Mouse (Mus musculus): Measurements from ENCODE around the gene Zdhhc5. TPM values are rescaled to one million over a fixed set of nuclear protein-coding genes. Genes with fewer than 3 reads are reported as not detected.

The Zdhhc5 gene
- total and polyA plus RNA-seq, 2 experiments from 2014 or later, result 13.1 to 27.5 TPM

DNA sequence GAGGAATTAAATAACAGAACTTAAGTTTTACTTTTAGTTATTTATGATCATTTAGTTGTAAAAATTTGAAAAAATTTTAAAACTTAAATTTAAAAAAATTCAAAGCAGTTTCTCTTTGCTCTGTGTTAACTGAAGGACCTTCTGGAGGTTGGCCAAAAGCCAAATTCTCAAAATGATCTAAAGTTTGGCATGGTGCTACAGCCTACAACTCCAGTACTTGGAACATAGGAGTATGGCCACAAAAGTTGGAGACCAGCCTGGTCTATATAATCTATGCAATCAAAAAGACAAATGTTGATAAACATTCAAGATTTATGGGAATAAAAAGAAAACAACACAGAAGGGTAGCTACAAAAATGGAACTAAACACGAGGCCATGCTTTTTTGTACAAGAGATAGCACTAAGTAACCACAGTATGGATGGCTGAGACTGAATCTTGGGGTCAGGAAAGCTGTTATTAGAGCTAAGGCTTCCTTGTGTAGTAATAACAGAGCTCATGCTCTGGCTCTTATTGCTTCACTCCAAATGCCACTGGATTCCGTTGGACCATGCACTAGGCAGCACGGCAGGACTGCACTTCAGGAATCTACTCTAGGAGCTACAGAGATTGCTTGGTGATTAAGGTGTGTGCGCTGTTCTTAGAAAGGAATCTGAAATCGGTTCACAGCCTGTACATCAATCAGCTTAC, 19.8 kb downstream of the Zdhhc5 start:
- Histone ChIP-seq H3K9ac (no peak overlapping the region), H3K36me3 (ENCODE audit: insufficient read depth) (peaks cover 46% of the 10 kb centered on the region), H3K27ac (ENCODE audit: low read depth, low read length) (no peak overlapping the region), H3K4me1 (ENCODE audit: insufficient read depth) (no peaks in the 10 kb centered on the region), H3K4me3 (ENCODE audit: low read depth, low read length) (no peak overlapping the region), H3K4me2 (ENCODE audit: low read depth) (no peak overlapping the region), H3K9me3 (ENCODE audit: low read length) (no peaks in the 10 kb centered on the region), H3K27me3 (ENCODE audit: insufficient read depth, low read length) (no peaks in the 10 kb centered on the region)
- DNase-seq, result no peak
- TF ChIP-seq CTCF (IDR thresholded peaks at IDR 0.05; ENCODE audit: low read depth), result no peak
- 86% methylated on average over 5 of the region's 5 CpGs for WGBS
- ATAC-seq, result peak; percentile 58; the same call in 1 of the 2 replicates

DNA sequence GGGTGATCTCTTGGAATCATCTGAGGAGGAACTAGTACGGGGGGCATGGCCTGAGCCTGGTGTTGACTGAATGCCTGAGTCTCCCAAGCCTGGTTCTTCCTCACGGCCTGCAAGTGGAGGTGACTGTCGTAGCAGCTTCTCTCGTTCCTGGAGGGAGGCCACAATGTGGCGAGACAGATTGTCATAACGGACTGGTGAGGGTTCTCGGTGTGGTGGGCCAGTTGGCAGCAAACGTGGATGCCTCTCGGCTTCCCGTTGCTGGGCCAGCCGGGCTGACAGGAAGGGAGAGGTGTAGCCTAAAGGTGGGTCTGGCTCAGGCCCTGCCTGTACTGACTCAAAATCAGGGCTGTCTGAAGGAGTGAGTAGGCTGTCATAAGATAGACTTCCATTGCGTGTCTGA, 24.9 kb downstream of the Zdhhc5 start:
- no peak for TF ChIP-seq CTCF (IDR thresholded peaks at IDR 0.05; ENCODE audit: low read depth)
- Histone ChIP-seq H3K27me3 (ENCODE audit: insufficient read depth, low read length) (no peaks in the 10 kb centered on the region), H3K4me2 (ENCODE audit: low read depth) (no peak overlapping the region), H3K9me3 (ENCODE audit: low read length) (no peaks in the 10 kb centered on the region), H3K4me3 (ENCODE audit: low read depth, low read length) (no peak overlapping the region), H3K9ac (no peak overlapping the region), H3K4me1 (ENCODE audit: insufficient read depth) (no peaks in the 10 kb centered on the region), H3K36me3 (ENCODE audit: insufficient read depth) (peaks cover 84% of the 10 kb centered on the region), H3K27ac (ENCODE audit: low read depth, low read length) (no peak overlapping the region)
- 79% methylated on average over 12 of the region's 12 CpGs for WGBS
- DNase-seq (no peak), ATAC-seq (no peak)

DNA sequence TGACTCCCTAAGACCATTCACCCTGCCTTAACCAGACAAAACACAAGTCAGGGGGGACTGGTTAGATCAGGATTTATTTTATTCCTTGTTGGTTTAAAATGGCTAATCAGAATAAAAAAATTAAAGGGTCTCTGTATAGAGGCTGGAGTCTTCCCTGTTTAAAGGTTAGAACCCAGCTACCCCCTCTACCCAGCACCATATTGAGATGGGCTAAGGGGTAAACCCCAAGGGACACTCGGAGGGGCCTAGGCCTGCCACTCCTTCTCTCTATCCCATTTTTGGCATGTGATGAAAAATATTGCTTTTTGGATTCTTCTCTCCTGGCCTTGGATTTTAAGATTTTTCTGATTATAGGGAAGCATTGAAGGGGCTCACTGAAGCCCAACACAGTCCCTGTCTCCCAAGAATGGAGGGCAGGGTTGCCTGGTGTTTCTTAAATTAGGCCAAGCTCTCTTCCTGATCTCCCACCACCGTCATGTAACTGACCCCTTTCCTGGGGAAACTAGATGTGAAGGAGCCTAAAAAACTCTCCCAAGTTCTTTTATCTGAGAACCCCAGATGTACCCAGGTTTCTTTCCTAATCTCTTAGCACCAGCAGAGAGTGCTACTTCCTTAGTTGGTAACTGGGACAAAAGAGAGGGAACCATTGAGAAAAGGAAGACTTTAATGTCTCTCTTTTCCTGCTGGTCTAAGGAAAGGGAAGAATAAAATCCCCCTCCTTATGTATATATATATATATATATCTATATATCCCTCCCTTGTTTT, 26.7 kb downstream of the Zdhhc5 start:
- Histone ChIP-seq H3K9ac (no peak overlapping the region), H3K27me3 (ENCODE audit: insufficient read depth, low read length) (no peaks in the 10 kb centered on the region), H3K4me3 (ENCODE audit: low read depth, low read length) (no peak overlapping the region), H3K9me3 (ENCODE audit: low read length) (no peaks in the 10 kb centered on the region), H3K4me1 (ENCODE audit: insufficient read depth) (no peaks in the 10 kb centered on the region), H3K4me2 (ENCODE audit: low read depth) (no peak overlapping the region), H3K27ac (ENCODE audit: low read depth, low read length) (no peak overlapping the region), H3K36me3 (ENCODE audit: insufficient read depth) (peaks cover 75% of the 10 kb centered on the region)
- DNase-seq, result no peak
- 79% methylated on average over 2 of the region's 2 CpGs for WGBS
- no peak for ATAC-seq
- no peak for TF ChIP-seq CTCF (IDR thresholded peaks at IDR 0.05; ENCODE audit: low read depth)

DNA sequence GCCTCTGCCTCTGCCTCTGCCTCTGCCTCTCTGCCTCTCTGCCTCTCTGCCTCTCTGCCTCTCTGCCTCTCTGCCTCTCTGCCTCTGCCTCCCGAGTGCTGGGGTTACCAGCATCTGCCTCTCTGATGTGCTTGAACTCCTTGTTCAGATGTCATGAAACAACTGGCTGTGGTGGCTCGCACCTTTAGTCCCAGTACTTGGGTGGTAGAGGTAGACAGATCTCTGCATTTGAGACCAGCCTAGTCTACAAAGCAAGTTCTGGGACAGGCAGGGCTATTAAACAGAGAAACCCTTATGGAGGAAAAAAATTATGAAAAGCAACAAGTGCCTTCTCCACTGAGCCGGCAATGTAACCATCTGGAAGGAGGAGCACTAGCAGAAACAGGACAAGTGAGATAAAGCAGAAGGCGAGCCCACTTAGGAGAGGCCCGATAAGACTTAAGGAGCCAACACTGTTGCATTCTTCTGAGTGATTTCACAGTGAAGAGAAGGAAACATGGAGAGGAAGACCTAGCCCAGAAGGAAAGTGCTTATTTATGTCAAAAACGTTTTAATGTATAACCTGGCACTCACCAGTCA, 32.3 kb downstream of the Zdhhc5 start:
- Histone ChIP-seq H3K9me3 (ENCODE audit: low read length) (no peaks in the 10 kb centered on the region), H3K4me2 (ENCODE audit: low read depth) (no peak overlapping the region), H3K27ac (ENCODE audit: low read depth, low read length) (no peak overlapping the region), H3K4me3 (ENCODE audit: low read depth, low read length) (no peak overlapping the region), H3K4me1 (ENCODE audit: insufficient read depth) (0 out of 2 replicates have a peak, but pooled peaks cover 5% of the 10 kb centered on the region), H3K9ac (no peak overlapping the region), H3K36me3 (ENCODE audit: insufficient read depth) (peaks cover 33% of the 10 kb centered on the region), H3K27me3 (ENCODE audit: insufficient read depth, low read length) (no peaks in the 10 kb centered on the region)
- TF ChIP-seq CTCF (IDR thresholded peaks at IDR 0.05; ENCODE audit: low read depth), result no peak
- ATAC-seq (no peak), DNase-seq (no peak)
- WGBS, result 82% methylated on average over 6 of the region's 6 CpGs

DNA sequence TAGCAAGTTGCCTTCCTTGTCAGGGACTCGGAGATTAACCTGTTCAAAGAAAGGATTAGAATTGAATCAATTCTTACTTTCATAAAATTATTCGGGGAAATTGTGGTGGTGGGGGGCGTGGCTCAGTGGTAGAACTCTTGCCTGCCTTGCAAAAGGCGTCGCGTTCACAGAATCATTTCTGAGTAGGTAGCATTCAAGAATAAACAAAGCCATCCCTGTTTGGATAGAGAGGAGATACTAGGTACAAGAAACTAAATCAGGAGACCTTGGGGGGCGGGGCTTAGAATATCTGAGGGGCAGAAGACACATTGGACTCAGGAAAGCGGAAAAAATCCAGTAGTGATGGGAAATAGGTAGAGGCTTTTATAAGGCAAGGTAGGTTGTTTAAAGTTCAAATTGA, 36.0 kb downstream of the Zdhhc5 start, which contains the start of gene Tmx2:
TSS of gene Tmx2 (minus strand) at position 125 of the 400 bp plus-strand sequence.
- WGBS, result 16% methylated on average over 8 of the region's 8 CpGs
- no peak for ATAC-seq

DNA sequence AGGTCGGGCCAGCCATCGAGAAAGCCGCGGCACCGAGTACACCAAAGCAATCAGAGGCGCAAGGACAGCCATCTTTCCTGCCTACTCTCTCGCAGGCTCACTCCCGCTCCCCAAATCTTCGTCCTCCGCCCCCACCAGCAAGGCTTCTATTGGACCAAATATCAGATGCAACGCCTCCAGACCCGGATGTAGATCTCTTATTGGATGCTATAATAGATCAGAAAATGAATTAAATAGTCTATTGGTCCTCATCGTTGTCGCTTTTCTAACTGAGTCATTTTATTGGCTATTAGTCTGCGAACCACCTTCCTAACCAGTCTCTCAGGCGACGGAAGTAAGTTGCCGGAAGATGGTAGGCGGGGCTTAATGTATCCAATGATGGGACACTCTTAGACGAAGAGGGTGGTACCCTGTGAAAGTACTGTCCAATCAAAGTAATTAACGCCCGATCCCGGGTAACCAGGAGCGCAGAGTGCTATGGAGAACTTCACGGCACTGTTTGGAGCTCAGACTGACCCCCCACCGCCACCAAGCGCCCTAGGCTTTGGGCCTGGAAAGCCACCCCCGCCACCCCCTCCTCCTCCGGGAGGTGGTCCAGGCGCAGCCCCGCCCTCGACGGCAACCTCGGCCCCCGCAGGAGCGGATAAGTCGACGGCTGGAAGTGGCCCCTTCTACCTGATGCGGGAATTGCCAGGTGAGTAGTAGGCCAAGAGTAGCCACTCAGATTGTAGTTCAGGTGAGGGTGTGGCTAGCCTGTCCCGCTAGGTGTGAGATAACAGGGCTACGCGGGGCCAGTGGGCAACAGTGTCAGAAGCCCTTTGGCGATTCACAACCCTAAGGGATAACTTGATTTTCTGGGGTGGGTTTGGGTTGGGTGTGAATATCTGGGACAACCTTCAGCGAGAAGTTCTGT, 36.8 kb downstream of the Zdhhc5 start, which contains the start of the genes Gm28635 and Med19:
TSS of gene Gm28635 (minus strand) at position 74 of the 913 bp plus-strand sequence.
TSS of gene Med19 (plus strand) at position 435 of the 913 bp plus-strand sequence.
- 1% methylated on average over 44 of the region's 44 CpGs for WGBS
- TF ChIP-seq CTCF (IDR thresholded peaks at IDR 0.05; ENCODE audit: low read depth), result no peak

More for the DNA sequence above, 36.0 kb downstream of the Zdhhc5 start, which contains the start of gene Tmx2:
- peak within 1 kb of the TSS; percentile 84 for H3K4me2 ChIP-seq (ENCODE audit: low read depth)
- H3K4me3 ChIP-seq (ENCODE audit: low read depth, low read length), result peak within 1 kb of the TSS; percentile 99
- DNase-seq, result no peak
- peak within 1 kb of the TSS; percentile 80 for H3K27ac ChIP-seq (ENCODE audit: low read depth, low read length)
- peaks cover 24% of the 10 kb centered on the region for H3K36me3 ChIP-seq (ENCODE audit: insufficient read depth)
- H3K9me3 ChIP-seq (ENCODE audit: low read length), result no peaks in the 10 kb centered on the region
- H3K9ac ChIP-seq, result peak within 1 kb of the TSS; percentile 77
- H3K4me1 ChIP-seq (ENCODE audit: insufficient read depth), result 0 out of 2 replicates have a peak, but pooled peaks cover 14% of the 10 kb centered on the region
- no peak for TF ChIP-seq CTCF (IDR thresholded peaks at IDR 0.05; ENCODE audit: low read depth)
- H3K27me3 ChIP-seq (ENCODE audit: insufficient read depth, low read length), result no peaks in the 10 kb centered on the region

More for the DNA sequence above, 36.8 kb downstream of the Zdhhc5 start, which contains the start of the genes Gm28635 and Med19:
- Histone ChIP-seq H3K9ac (peak within 1 kb of the TSS; percentile 77), H3K36me3 (ENCODE audit: insufficient read depth) (peaks cover 30% of the 10 kb centered on the region), H3K27me3 (ENCODE audit: insufficient read depth, low read length) (no peaks in the 10 kb centered on the region), H3K4me2 (ENCODE audit: low read depth) (peak within 1 kb of the TSS; percentile 84), H3K4me3 (ENCODE audit: low read depth, low read length) (peak within 1 kb of the TSS; percentile 99), H3K4me1 (ENCODE audit: insufficient read depth) (0 out of 2 replicates have a peak, but pooled peaks cover 14% of the 10 kb centered on the region), H3K9me3 (ENCODE audit: low read length) (no peaks in the 10 kb centered on the region), H3K27ac (ENCODE audit: low read depth, low read length) (peak within 1 kb of the TSS; percentile 80)
- peak; percentile 99 for ATAC-seq
- DNase-seq, result peak; percentile 98
